Mouse (Mus musculus): ENCODE data around the gene Dab2ip. TPM values are rescaled to one million over a fixed set of nuclear protein-coding genes. Genes with fewer than 3 reads are reported as not detected.

Gene Dab2ip
- under 1 TPM; 0.46 to 0.69 (median 0.54) TPM for polyA plus RNA-seq (2017; shearing (Covaris generic))

DNA sequence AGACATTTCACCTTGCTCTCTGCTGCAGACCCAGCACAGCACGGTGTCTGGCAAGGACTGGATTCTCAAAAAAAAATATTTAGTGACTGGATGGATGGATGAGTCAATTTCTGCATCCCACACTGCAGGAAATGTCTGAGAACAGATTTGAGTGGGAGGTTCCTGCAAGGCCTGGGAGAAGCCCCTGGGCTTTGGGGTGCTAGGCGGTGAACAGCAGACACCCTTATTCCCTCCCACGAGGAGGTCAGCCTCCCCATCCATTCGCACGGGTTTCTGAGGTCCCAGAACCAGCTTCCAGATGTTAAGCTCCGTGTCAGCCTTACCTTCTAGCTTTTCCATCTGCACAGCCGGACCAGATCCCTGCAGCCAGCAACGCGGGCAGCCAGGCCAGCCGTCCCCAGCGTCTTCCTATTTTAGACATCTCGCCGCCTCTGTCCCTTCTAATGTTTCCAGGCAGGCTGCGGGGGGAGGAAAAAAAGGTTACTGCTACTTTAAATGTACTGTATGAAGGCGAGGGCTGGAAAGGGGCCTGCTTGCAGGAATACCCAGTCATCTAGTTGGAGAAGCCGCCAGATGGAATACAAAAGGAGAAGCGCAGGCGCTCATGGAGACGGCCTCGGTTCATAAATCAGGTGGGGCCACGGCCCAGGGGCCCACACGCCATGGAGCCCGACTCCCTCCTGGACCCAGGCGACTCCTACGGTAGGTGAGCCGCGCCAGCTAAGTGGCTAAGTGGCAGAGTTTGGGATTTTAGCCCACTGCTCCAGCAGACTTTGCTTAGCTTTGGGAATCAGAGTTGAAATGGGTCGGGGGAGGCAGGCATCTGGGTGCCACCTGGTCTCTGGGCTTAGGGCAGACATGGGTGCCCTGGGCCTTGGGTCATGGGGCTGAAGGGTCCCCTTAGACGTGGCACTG is at the start of gene Dab2ip:
TSS of gene Dab2ip (plus strand) at position 356 of the 915 bp plus-strand sequence.
- no peak for ATAC-seq

DNA sequence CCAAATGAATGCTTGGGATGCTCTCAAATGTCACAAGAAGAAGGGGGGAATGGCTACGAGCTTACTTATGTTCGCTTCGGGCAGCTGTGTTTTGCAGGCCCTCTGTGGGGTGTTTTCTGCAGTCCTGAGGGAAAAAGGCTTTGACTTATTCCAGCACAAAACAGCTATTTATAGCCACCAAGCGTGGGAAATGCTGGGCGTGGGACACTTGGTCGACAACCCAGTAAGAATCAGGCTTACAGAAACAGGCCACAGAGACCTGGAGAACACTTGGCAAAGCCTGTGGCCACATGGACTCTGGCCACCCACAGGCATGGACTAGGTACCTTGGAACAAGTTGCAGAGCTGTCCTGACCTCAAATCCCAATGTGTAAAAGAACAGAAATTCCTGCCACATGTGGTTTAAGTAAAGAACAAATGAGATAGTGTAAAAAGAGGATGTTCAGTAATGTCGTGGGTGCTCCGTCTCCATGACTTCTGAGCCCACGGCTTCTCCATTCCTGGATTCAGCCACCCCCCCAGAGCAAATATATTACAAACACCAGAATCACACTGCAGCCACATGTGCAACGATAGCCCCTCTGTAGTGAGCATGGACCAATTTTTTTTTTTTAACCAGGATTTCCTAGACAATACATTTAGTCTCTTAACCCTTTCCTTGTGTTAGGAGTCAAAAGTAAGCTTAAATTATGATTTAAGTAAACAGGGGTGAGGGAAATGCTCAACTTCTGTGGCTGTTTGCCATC is 49.3 kb upstream of the Dab2ip start:
- ATAC-seq: no peak

DNA sequence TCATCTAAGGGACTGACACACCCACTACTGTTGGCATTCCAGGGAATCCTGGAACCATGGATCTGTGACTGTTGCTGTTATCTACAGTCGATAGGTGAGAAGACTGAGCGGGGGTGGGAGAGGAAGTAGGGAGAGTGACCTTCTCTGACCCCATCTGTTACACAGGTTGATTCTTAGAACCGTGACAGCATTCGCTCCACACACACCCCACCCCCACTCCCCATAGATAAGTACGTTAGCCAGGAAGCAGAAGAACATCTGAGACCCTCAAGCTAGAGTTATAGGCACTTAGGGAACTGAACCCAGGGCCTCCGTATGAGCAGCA is 48.8 kb upstream of the Dab2ip start:
- no peak for ATAC-seq

DNA sequence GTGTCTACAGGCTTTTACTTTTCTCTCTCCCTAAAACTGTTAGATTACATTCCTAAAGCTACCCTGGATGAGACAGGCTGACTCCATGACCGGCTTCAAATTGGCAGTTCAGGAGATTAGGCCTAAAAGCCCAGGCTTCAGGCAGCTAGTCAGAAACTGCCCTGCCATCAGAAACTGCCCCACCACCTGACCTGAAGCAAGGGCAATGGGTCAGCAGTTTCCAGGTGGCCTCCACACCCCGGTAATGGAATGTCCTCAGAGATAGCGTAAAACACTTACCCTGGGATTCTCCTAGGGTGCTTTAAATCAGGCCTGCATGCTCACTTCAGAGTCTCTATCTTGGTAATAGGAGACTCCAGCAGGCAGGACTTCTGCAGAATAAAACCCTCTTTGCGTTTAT is 48.2 kb upstream of the Dab2ip start:
- no peak for ATAC-seq

DNA sequence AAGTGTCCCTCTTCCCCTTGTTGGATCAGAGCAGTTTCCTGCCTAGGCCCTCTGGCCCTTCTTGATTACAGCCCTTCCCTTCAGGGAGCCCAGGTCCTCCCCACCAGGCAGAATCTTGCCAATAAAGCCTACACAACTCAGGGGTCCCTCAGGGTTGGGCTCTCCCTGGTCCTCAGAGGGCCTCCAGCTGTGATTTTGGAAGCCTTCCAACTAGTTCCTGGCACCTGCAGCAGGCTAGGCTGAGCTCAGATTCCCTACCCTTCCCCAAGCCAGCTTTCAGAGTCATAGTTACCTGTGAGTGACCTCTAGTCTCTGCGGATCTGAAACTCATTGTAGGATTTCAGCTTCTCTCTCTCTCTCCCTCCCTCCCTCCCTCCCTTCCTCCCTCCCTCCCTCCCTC is 47.1 kb upstream of the Dab2ip start:
- no peak for ATAC-seq

DNA sequence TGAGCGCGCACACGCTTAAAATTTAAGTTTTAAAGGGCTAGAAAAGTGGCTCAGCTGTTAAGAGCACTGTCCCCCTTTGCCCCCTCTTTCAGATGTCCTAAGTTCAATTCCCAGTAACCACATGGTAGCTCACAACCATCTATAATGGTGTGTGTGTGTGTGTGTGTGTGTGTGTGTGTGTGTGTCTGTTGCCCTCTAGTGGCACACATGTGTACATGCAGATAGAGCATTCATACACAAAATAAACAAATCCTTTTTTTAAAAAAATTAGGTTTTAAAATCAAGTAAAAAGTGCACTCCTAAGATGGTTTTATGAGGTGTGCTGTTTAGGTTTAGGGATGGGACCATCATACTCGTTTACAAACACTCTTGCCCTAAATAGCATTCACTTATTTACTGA is 45.8 kb upstream of the Dab2ip start:
- ATAC-seq: no peak

DNA sequence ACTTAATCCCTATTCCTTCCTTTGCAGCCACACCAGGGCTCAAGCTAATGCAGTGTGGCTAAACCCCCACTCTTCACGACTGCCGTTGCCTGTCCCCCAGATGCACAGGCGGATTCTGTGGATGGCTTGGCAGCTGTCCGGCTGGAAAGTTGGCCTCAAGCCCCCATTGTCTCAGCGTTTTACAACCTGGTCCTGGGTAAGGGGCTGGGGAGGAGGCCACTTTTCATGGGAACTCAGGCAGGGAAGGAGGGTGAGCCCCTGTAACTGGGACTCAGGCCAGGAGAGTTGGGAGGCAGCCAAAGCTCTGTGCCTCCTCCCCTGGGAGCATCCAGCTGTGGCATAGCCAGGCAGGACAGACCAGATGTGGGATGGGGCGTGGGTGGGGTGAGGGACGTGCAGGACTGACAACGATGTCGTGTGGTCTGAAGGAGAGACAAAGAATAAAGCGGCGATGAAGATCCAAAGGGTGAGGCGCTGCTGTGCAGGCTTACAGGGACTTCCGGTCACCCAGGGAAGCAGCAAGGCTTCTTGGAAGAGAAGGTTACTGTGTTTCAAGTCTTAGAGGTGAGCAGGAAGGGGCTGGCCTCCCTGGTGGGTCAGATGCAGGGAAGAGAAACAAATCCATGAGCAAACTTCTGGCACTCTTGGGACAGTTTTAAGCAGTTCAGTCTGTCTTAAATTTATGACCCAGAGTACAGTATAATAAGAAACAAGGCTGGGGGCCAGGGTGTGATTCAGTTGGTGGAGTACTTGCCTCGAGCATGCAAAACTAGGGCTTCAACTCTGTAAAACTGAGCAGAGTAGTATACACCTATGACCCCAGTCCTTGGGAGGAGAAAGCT is 43.8 kb upstream of the Dab2ip start:
- ATAC-seq: no peak

DNA sequence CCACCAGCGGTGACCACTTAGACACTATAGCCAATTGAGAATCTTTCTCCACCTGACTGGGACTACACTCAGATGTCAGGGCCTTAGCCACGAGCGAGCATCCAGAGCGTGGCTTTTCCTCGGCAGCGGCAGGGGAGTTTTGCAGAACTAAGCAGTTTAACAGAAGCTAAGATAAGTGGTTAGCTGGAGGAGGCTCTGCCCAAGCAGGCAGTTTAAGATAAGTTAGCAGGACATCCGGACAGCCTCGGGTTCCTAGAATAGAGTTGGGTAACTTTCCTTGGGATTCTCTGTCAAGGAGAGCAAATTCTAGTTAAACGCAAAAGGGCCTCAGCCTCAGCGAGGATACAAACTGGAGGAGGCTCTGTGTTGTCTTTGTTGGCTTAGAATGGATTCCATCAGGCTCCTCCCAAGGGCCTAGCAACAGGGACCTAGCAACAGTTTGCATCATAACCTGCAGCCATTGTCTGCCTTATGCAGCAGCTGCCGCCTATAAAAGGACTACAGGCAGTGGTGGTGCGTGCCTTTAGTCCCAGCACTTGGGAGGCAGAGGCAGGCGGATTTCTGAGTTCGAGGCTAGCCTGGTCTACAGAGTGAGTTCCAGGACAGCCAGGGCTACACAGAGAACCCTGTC is 31.3 kb upstream of the Dab2ip start:
- no peak for ATAC-seq

DNA sequence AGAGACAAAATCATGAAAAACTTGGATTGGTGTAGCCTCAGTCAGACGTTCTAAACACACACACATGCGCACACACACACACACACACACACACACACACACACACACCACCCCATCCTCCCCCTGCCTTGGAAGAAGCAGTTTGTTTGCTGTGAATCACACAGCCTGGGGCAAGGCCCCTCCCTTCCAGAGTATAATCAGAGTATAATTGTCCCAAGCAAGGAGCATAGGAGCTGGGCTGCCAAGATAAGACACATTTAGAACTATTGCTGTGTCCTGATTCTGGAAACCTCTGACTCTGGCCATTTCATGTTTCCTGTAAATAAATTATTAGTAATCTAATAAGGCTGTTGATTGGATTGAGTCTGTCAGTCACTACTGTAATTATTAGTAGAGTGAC is 29.0 kb upstream of the Dab2ip start:
- ATAC-seq: no peak

DNA sequence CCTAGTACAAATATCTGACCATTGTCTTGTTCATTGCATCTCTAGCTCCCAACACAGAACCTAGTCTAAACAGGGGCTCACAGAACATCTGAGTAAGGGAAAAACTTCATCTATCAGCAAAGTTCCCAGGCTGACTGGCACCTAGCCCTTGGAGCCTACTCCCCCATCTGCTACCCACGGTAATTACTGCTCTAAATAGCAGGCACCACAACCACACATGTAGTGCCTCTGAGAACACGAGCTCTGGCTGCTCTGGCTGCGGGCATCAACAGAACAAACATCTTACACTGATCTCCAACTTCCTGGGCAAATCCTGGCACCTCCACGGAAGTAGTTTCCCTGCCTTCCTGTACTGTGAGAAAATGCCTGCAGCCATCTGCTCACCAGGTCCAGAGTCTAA is 28.2 kb upstream of the Dab2ip start:
- no peak for ATAC-seq

DNA sequence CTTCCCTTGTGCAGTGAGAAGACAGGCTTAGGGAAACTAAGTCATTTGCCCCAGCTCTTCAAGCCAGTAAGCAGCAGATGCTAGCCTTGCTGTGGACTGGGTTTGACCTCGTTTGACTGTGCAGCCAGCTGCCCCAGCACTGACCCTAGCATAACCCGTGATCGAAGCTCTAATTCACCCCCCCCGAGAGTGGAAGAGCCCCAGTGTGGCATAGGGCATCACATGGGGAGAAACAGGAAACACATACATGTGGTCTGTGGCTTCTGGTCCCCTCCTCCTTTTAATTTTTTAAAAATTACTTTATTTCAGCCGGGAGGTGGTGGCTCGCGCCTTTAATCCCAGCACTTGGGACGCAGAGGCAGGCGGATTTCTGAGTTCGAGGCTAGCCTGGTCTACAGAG is 27.3 kb upstream of the Dab2ip start:
- ATAC-seq: no peak

DNA sequence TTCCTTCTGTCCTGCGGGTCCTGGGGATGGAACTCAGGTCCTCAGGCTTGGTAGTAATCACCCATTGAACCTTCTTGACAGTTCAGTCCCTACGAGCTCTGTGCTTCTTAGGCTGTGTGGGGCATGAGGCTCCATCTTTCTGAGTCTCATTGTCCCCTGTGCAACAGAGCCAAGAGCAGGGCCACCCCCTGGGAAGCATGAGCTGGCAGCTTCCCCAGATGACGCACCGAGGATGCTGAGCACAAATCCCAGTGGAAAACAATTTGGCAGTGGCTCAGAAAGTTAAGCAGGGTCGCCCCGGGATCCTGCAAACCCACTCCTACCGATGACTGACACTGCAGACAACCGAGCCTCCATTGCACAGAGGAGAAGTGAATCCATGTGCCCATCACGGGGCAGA is 24.4 kb upstream of the Dab2ip start:
- no peak for ATAC-seq

DNA sequence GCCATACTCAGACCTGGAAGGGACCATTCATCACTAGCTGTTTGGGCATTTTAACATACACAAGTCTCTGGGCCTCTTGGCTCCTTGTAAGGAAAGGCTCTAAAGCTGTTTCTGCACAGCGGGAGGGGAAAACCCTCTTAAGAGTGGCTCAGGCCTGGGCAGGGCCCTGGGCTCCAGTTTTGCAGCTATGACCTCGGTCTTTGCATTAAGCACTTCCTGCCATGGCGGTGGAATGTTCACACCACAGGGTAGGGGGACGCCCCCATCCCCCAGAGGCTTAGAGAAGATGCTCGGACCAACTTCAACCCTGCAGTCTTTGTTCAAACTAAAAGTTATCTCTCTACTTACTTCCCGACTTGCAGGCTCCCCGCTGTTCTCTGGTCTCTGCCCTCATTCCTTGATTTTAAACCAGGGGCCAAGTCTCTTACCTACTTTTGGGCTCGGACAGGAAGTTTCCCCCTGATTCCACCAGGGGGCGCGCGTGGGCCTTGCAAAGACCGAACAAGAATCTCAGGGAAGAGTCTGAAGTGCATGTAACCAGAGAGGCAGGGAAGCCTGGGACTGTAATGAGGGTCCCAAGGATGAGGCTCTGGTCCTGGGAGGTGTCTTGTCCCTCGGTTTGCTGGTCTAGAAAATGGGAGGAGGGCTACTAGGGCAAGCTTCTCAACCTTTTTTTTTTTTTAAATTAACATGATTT is 18.6 kb upstream of the Dab2ip start:
- ATAC-seq: peak; percentile 68

DNA sequence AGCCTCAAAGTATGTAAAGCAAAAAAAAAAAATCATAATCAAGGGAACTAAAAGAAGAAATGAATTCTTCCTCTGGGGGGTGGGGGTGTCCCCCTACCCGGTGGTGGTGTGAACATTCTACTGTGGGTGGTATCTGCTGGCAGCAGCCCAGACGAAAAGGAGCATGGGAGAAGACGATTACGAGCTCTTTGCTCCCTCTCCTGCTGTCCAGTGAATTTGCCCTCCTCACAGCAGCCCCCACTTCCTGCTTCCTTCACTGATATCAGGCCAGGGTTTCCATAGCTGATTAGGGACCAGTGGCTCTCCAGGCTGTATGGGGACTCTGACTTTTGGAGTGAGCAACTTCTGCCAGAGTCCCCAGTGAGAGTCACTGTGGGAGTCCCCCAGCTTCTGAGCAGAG is 17.3 kb upstream of the Dab2ip start:
- ATAC-seq: no peak

DNA sequence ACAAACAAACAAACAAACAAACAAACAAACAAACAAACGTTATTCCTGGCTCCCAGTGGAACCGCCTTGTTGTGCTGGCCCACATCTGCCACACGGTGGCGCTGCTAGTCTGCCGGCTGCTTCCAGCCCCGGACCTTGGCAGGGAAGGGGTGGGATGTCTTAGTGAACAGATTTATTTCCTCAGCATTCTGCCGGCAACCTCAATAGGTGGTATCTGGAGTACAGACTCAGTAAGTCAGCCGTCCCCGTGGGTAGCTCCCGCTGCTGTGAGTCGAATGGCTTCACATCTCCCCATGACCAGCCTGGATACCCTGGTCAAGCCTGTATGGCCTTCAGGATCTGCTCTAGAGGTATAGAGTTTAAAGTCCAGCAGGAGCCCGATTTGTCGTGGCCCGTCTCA is 13.3 kb upstream of the Dab2ip start:
- no peak for ATAC-seq

DNA sequence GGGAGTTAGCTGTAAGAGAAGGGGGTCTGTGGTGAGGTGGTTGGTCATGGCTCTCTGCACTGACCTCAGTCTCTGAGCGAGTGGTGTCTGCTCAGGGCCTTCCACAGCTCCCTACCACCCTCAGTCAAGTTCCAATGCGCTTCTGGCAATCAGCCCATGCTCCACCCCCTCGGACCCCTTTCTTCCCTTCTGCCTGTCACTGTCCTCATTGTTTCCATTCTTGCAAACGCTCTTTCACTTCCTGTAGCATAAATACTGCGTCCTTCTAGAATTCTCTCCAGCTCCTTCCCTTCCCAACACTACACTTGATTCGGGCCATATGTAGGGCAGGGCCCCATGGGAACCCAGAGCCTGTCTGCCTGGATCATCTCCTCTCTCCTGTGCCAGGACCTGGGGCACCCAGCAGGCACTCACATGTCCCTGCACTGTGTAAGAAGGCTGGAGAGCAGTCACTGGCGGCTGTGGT is 12.9 kb upstream of the Dab2ip start:
- no peak for ATAC-seq

DNA sequence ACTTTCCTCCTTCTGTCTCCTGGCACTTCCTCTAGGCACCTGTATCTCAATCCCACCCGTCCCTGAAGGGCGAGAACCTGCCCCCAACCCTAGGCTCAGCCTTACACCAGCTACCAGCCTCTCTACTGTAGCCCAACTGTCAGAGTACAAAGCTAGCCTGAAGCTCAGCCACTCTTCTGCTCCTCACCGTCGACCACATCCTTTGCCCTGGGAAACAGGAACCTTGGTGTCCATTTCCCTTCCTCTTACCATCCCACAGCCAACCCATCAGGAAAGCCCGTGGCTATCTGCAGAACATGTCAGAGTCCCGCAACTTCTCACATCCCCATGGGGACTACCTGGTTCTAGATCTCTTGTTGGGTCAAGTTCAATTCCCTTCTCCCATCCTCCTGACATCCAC is 11.6 kb upstream of the Dab2ip start:
- no peak for ATAC-seq

DNA sequence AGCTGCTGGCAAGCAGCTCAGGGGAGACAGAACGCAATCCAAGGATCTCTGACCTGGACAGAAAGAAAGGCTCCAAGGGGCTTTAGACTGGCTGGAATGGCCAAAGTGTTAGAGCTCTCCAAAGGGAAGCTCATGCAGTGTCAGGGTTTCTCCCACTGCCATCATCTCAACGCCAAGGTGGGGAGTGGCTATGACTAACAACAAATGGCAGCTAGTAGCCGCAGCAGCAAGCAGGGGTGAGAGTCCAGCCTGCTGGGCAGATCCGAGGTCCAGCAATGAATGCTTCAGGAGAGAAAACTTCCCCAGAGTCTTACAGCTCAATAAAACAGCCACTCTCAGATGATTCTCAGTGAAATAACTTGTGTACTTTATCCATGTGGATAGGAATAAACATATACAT is 8.9 kb upstream of the Dab2ip start:
- no peak for ATAC-seq

DNA sequence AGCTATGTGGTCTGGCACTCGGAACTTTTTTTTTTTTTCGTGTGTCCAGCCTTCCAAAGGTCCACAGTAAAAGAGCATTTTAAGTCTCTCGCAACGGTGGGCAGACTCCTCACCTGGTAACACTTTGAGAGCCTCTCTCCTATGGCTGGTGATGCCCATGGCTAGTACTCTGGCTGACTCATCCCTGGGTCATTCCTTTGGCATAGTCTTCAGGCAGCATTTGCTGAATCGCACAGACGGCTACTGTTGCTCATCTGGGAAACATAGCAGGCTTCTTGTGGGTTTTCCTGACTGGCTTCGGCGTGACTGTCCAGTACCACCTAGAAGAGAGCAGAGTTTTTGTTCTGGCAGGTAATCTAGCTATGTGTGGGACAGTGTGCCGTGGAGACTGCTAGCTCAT is 8.0 kb upstream of the Dab2ip start:
- no peak for ATAC-seq

DNA sequence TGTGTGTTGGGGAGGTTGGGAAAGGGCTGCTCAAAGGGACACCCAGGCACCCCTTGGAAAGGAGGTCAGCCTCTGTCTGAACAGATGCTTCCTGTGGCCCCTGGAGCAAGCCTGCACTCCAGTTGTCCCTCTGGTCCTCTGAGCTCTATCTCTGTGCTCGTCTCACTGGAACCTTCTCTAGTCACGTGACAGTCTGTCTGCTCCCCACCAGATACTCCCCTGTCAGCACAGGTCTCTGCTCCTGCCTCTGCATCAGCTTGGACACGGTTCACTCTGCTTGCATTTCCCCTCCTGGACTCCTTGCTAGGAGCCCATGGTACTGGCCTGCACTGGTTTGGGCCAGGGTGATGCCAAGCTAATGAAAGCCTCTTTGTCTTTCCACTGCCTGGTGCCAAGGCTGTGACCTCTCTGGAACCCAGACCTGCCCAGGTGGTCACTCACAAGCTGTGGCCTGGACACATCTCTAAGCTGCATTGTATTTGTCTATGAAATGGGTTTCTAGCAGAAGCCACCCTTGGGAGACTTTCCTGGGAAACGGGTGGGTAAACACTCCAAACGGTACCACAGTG is 1.1 kb upstream of the Dab2ip start:
- no peak for ATAC-seq

DNA sequence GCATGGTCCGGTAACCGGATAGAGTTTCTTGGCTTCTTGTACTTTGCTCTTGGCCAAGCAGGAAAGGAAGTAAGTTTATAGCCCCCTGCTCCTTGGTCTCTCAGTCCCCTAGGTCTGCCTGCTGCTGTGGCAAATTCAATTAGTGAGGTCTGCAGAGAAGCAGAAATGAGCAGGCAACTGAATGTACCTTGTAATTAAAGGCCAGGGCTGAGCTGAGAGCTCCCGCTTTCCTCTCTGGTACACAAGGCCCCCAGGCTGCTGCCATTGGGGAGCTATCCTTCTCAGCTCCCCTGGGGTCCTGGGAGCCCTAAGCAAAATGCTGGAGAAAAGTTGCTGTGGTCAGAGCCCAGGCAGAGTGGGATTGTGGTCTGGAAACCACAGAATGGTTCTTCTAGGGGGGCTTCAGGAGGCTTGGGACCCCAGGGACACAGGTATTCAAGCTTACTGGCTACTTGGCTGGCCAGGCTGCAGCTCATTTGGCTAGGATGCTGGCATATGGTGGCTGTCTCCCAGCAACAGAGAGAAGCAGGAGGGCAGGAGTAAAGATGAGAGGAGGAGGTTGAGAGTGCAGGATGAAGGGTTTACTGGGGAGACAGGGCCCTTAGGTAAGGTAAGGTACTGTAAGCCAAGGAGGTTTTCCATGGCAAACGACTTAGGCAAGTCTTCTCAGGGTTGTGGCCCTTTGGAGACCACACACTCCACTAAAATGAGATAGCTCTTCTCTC is 922 bp downstream of the Dab2ip start:
- ATAC-seq: no peak
